Mouse (Mus musculus): ENCODE measurements at regions not wholly inside any gene's neighbourhood (a gene's known extent, or its start where the extent isn't known, plus 50 kb on each side); places are given as distances from the start of the nearest gene placed in this dataset.

GRCm38 (mm10) chr3:128043709-128044108 lies 147.6 kb upstream of the Fam241a start:
- no peak for TF ChIP-seq CTCF (conservative IDR thresholded peaks at IDR 0.05; ENCODE audit: low read length)
- TF ChIP-seq NANOG (IDR thresholded peaks at IDR 0.05; ENCODE audit: borderline replicate concordance, low read length) = no peak
- TF ChIP-seq POU5F1 (IDR thresholded peaks at IDR 0.05; ENCODE audit: borderline replicate concordance, low read length) = no peak
